Mouse (Mus musculus): ENCODE measurements at regions not wholly inside any gene's neighbourhood (a gene's known extent, or its start where the extent isn't known, plus 50 kb on each side); places are given as distances from the start of the nearest gene placed in this dataset.

GRCm38 (mm10) chr13:99063431-99063830, 79.1 kb upstream of the 1700024P04Rik start:
- TF ChIP-seq POLR2A (IDR thresholded peaks at IDR 0.05; ENCODE audit: insufficient read depth, low read length) (no peak), CTCF (IDR thresholded peaks at IDR 0.05; ENCODE audit: low read depth, low read length) (no peak)
